Mouse (Mus musculus) bone marrow, adult 2 months (tissue): ENCODE data around the gene Spata13. TPM values are rescaled to one million over a fixed set of nuclear protein-coding genes. Genes with fewer than 3 reads are reported as not detected.
A peak's percentile ranks its signal among the peaks of the same experiment; 100 is the strongest.

ENCODE experiments used
- H3K27ac ChIP-seq: fragments of 200-500 bp; 2 replicates; pipeline ENCODE4 v1.5.1; 2012; ENCODE audit warnings: low read depth, mild to moderate bottlenecking, control low read depth, inconsistent platforms, low read length; ENCODE audit not compliant: control insufficient read depth, poor library complexity, insufficient read depth
- H3K4me1 ChIP-seq: fragments of 200-500 bp; 2 replicates; pipeline ENCODE4 v1.6.1; 2011; ENCODE audit warnings: low read length; ENCODE audit not compliant: control insufficient read depth, insufficient read depth
- H3K4me3 ChIP-seq: fragments of 200-500 bp; replicated peaks from 2 replicates; pipeline ENCODE3; 2011; ENCODE audit warnings: mild to moderate bottlenecking, low read depth, low read length, control low read depth; ENCODE audit not compliant: control insufficient read depth
- CTCF ChIP-seq: fragments of 200-500 bp; IDR thresholded peaks from 2 replicates; pipeline ENCODE4 v1.5.1; 2011; ENCODE audit warnings: low read length, control low read depth; ENCODE audit not compliant: control insufficient read depth, insufficient read depth
- POLR2A ChIP-seq: fragments of 200-500 bp; IDR thresholded peaks from 2 replicates; pipeline ENCODE4 v1.6.1; 2011; ENCODE audit warnings: low read depth, mild to moderate bottlenecking, control low read depth, low read length, borderline replicate concordance; ENCODE audit not compliant: control insufficient read depth
- WGBS: fragments of 180-500 bp; shearing (Covaris S2); methylation state at CpG from one replicate; pipeline ENCODE4 v1.1.7; 2018; 5-methylcytosine and 5-hydroxymethylcytosine counted together
- polyA plus RNA-seq: library from polyadenylated mRNA; stranded (reverse); fragments of >200 nt; gene quantifications from 2 replicates; pipeline ENCODE4 v1.2.4, GENCODE M21; 2011; ENCODE audit warnings: low replicate concordance; ENCODE audit not compliant: missing spikeins, insufficient read depth, insufficient read length

The Spata13 gene
- polyA plus RNA-seq, 1 experiment = 14.4 TPM

GRCm38 (mm10) chr14:60702377-60703140 lies 68.8 kb downstream of the Spata13 start:
- TF ChIP-seq CTCF (no peak), POLR2A (no peak)
- WGBS = 75% methylated on average over 10 of the region's 10 CpGs
- H3K4me3 ChIP-seq = no peak overlapping the region
- peaks cover 2% of the 10 kb centered on the region; the same call in 1 of the 2 replicates for H3K4me1 ChIP-seq
- no peak overlapping the region for H3K27ac ChIP-seq

GRCm38 (mm10) chr14:60704510-60704909 lies 70.7 kb downstream of the Spata13 start:
- WGBS = 49% methylated on average over 6 of the region's 6 CpGs
- Histone ChIP-seq H3K4me1 (peaks cover 3% of the 10 kb centered on the region; the same call in 1 of the 2 replicates), H3K27ac (no peak overlapping the region), H3K4me3 (no peak overlapping the region)
- TF ChIP-seq POLR2A (no peak), CTCF (no peak)

- WGBS = 10% methylated on average over 3 of the region's 3 CpGs
- Histone ChIP-seq H3K4me1 (peaks cover 3% of the 10 kb centered on the region; the same call in 1 of the 2 replicates), H3K4me3 (no peak overlapping the region), H3K27ac (no peak overlapping the region)
- no peak for TF ChIP-seq CTCF
- no peak for TF ChIP-seq POLR2A
Observed at GRCm38 (mm10) chr14:60704961-60705360, 71.2 kb downstream of the Spata13 start.

- peak overlapping the region; percentile 53 for H3K27ac ChIP-seq
- peaks cover 3% of the 10 kb centered on the region; the same call in 1 of the 2 replicates for H3K4me1 ChIP-seq
- TF ChIP-seq POLR2A (no peak), CTCF (no peak)
- WGBS = 4% methylated on average over 11 of the region's 11 CpGs
- no peak overlapping the region for H3K4me3 ChIP-seq
Observed at GRCm38 (mm10) chr14:60709192-60709591, 75.4 kb downstream of the Spata13 start.

- WGBS = 64% methylated on average over 8 of the region's 8 CpGs
- Histone ChIP-seq H3K4me1 (peaks cover 3% of the 10 kb centered on the region; the same call in 1 of the 2 replicates), H3K4me3 (peak overlapping the region; percentile 27), H3K27ac (0 out of 2 replicates have a peak overlapping the region, but pooled peaks have one; percentile 28)
- TF ChIP-seq POLR2A = no peak
- TF ChIP-seq CTCF = no peak
Observed at GRCm38 (mm10) chr14:60709749-60710148, 75.9 kb downstream of the Spata13 start.

GRCm38 (mm10) chr14:60711161-60711560 lies 77.4 kb downstream of the Spata13 start:
- 77% methylated on average over 5 of the region's 5 CpGs for WGBS
- no peak overlapping the region for H3K4me3 ChIP-seq
- TF ChIP-seq POLR2A = no peak
- TF ChIP-seq CTCF = no peak
- H3K27ac ChIP-seq = no peak overlapping the region
- peaks cover 1% of the 10 kb centered on the region; the same call in 1 of the 2 replicates for H3K4me1 ChIP-seq

GRCm38 (mm10) chr14:60711590-60712288 lies 77.9 kb downstream of the Spata13 start:
- no peak overlapping the region for H3K4me3 ChIP-seq
- peaks cover 1% of the 10 kb centered on the region; the same call in 1 of the 2 replicates for H3K4me1 ChIP-seq
- TF ChIP-seq CTCF (peak; percentile 56), POLR2A (no peak)
- whole genome bisulfite sequencing = 63% methylated on average over 6 of the region's 6 CpGs
- H3K27ac ChIP-seq = no peak overlapping the region

GRCm38 (mm10) chr14:60712289-60712830 lies 78.6 kb downstream of the Spata13 start:
- TF ChIP-seq POLR2A (no peak), CTCF (no peak)
- H3K4me1 ChIP-seq = peaks cover 1% of the 10 kb centered on the region; the same call in 1 of the 2 replicates
- 46% methylated on average over 11 of the region's 11 CpGs for WGBS
- no peak overlapping the region for H3K4me3 ChIP-seq
- H3K27ac ChIP-seq = no peak overlapping the region
